Mouse (Mus musculus) limb, embryonic 12.5 days (tissue): ENCODE results near the gene Lrrc41. TPM values are rescaled to one million over a fixed set of nuclear protein-coding genes. Genes with fewer than 3 reads are reported as not detected.

Experiments used
- ATAC-seq: fragments of 200-750 bp; cut with Nextera tagmentation; 2 replicates; pipeline ENCODE4 v1.8.0; 2017; ENCODE audit warnings: low read depth, moderate TSS enrichment; ENCODE audit not compliant: insufficient number of reproducible peaks, insufficient read depth, low FRiP score, low TSS enrichment
- H3K27ac ChIP-seq: fragments of 300-500 bp; sonication (generic); 2 replicates; pipeline ENCODE4 v1.5.1; 2016; ENCODE audit warnings: mild to moderate bottlenecking, moderate library complexity
- H3K27me3 ChIP-seq: fragments of 300-500 bp; sonication (generic); 2 replicates; pipeline ENCODE4 v1.6.1; 2016; ENCODE audit warnings: mild to moderate bottlenecking, moderate library complexity
- H3K36me3 ChIP-seq: fragments of 300-500 bp; sonication (generic); 2 replicates; pipeline ENCODE4 v1.6.1; 2016; ENCODE audit warnings: mild to moderate bottlenecking, moderate library complexity
- H3K4me1 ChIP-seq: fragments of 300-500 bp; sonication (generic); replicated peaks from 2 replicates; pipeline ENCODE4 v1.6.1; 2016
- H3K4me2 ChIP-seq: fragments of 300-500 bp; sonication (generic); 2 replicates; pipeline ENCODE4 v1.6.1; 2016; ENCODE audit warnings: mild to moderate bottlenecking, moderate library complexity
- H3K4me3 ChIP-seq: fragments of 300-500 bp; sonication (generic); replicated peaks from 2 replicates; pipeline ENCODE4 v1.5.1; 2016; ENCODE audit warnings: mild to moderate bottlenecking
- H3K9ac ChIP-seq: fragments of 300-500 bp; sonication (generic); replicated peaks from 2 replicates; pipeline ENCODE4 v1.6.1; 2016; ENCODE audit warnings: mild to moderate bottlenecking, moderate library complexity
- H3K9me3 ChIP-seq: fragments of 300-500 bp; sonication (generic); 2 replicates; pipeline ENCODE4 v1.6.1; 2016; ENCODE audit warnings: mild to moderate bottlenecking, moderate library complexity
- WGBS: fragments of 180-500 bp; shearing (Covaris S2); methylation state at CpG from one replicate; pipeline ENCODE4 v1.1.7; 2016; 5-methylcytosine and 5-hydroxymethylcytosine counted together
- polyA plus RNA-seq: library from polyadenylated mRNA; unstranded; fragments of >200 nt; fragmentation: Nextera tagmentation; extraction: Ambion mirVana; gene quantifications from 2 replicates; pipeline ENCODE4 v1.2.1, GENCODE M21; 2016

Gene Lrrc41
- polyA plus RNA-seq, 1 experiment from 2014 or later, result 78.9 TPM

DNA sequence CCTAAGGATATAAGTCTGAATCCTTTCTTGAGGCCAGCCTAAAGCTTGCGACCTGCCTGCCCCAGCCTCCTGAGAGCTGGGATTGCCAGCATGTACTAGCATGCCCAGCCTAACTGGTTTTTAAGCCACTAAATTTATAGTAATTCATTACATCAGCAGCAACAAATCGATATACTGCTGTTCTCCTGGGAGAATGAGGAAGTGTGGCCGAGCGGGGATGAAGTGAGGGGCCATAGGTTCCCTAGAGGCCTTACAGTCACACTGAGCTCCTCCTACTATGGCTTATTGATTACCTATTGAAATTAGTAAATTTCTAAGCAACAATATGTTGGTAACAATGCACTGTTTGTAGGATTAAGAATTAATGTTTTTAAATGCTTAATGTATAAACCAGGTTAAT is 58.1 kb downstream of the Lrrc41 start:
- no peak overlapping the region for H3K4me3 ChIP-seq
- no peaks in the 10 kb centered on the region for H3K36me3 ChIP-seq
- no peaks in the 10 kb centered on the region for H3K27me3 ChIP-seq
- no peak for ATAC-seq
- H3K9ac ChIP-seq, result no peak overlapping the region
- H3K27ac ChIP-seq, result no peak overlapping the region
- no peak overlapping the region for H3K4me2 ChIP-seq
- H3K4me1 ChIP-seq, result no peaks in the 10 kb centered on the region
- H3K9me3 ChIP-seq, result no peaks in the 10 kb centered on the region
- 90% methylated on average over 4 of the region's 4 CpGs for WGBS

- Histone ChIP-seq H3K27me3 (no peaks in the 10 kb centered on the region), H3K27ac (no peak overlapping the region), H3K9me3 (no peaks in the 10 kb centered on the region), H3K9ac (no peak overlapping the region), H3K4me3 (no peak overlapping the region), H3K36me3 (no peaks in the 10 kb centered on the region), H3K4me1 (no peaks in the 10 kb centered on the region), H3K4me2 (no peak overlapping the region)
- WGBS, result 25% methylated on average over 2 of the region's 2 CpGs
- no peak for ATAC-seq
Observed at GRCm38 (mm10) chr4:116134990-116135389, 59.9 kb downstream of the Lrrc41 start.

DNA sequence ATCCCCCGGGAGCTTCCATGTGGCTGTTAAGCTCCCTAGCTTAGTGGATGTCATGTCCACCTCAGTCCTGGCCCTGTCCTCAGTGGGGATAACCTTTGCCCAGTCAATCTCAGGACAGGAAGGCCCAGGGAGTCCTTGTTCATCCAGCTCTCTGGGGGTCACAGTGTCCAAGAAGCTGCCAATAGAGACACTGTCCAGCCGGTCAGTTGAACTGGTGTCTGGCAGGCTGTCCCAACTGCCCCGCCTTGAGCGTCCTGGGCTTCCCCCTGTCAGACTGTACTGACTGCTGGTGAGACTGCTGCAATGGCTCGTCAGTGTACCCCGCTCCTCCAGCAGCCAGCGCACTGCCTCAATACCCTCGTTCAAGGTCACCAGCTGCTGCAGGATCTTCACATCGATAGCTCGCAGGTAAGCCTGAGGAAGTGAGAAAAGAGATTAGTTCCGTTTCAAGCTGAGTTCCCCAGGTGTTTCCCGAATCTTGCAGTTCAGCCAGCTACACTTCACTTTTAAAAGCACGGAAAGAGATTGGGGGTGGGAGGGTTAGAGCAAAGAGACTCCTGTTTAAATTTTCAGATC is 62.4 kb downstream of the Lrrc41 start:
- Histone ChIP-seq H3K27me3 (peaks cover 5% of the 10 kb centered on the region; the same call in 1 of the 2 replicates), H3K27ac (no peak overlapping the region), H3K36me3 (no peaks in the 10 kb centered on the region), H3K4me1 (no peaks in the 10 kb centered on the region), H3K9me3 (no peaks in the 10 kb centered on the region), H3K9ac (no peak overlapping the region), H3K4me2 (no peak overlapping the region), H3K4me3 (no peak overlapping the region)
- WGBS, result 46% methylated on average over 13 of the region's 13 CpGs
- no peak for ATAC-seq

GRCm38 (mm10) chr4:116140801-116141574 is 65.9 kb downstream of the Lrrc41 start:
- ATAC-seq, result no peak
- Histone ChIP-seq H3K27me3 (peaks cover 21% of the 10 kb centered on the region), H3K4me2 (no peak overlapping the region), H3K4me1 (peaks cover 8% of the 10 kb centered on the region), H3K36me3 (no peaks in the 10 kb centered on the region), H3K9ac (no peak overlapping the region), H3K9me3 (no peaks in the 10 kb centered on the region), H3K27ac (no peak overlapping the region), H3K4me3 (no peak overlapping the region)
- WGBS, result 84% methylated on average over 7 of the region's 7 CpGs

DNA sequence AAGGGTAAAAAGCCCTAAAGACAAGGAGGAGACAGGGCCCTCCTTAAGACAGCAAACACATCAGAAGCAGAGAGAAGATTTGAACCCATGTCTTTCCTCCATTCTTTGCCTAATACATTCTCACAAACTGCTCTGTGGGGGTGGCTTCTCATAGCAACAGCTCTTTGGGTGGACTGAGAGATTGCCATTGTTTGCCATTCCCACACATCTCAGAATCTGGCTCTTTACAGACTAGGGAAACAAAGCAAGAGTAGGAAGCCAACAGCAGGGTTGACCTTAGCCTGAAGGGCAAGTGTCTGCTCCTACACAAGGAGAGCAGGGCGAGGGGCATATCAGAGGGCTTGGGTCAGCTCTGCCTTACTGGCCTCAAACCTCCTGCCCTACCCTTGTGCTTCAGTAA is 66.7 kb downstream of the Lrrc41 start:
- peaks cover 21% of the 10 kb centered on the region for H3K27me3 ChIP-seq
- H3K4me1 ChIP-seq, result peaks cover 8% of the 10 kb centered on the region
- H3K4me3 ChIP-seq, result no peak overlapping the region
- WGBS, result 83% methylated on average over 1 of the region's 1 CpGs
- H3K9me3 ChIP-seq, result no peaks in the 10 kb centered on the region
- no peak overlapping the region for H3K9ac ChIP-seq
- no peak overlapping the region for H3K27ac ChIP-seq
- no peak overlapping the region for H3K4me2 ChIP-seq
- ATAC-seq, result no peak
- H3K36me3 ChIP-seq, result no peaks in the 10 kb centered on the region

GRCm38 (mm10) chr4:116142269-116142668 is 67.2 kb downstream of the Lrrc41 start:
- H3K4me1 ChIP-seq, result peaks cover 8% of the 10 kb centered on the region
- no peak overlapping the region for H3K4me2 ChIP-seq
- peaks cover 21% of the 10 kb centered on the region for H3K27me3 ChIP-seq
- H3K27ac ChIP-seq, result no peak overlapping the region
- no peaks in the 10 kb centered on the region for H3K36me3 ChIP-seq
- 80% methylated on average over 7 of the region's 7 CpGs for WGBS
- no peak for ATAC-seq
- H3K9ac ChIP-seq, result no peak overlapping the region
- no peaks in the 10 kb centered on the region for H3K9me3 ChIP-seq
- H3K4me3 ChIP-seq, result no peak overlapping the region

DNA sequence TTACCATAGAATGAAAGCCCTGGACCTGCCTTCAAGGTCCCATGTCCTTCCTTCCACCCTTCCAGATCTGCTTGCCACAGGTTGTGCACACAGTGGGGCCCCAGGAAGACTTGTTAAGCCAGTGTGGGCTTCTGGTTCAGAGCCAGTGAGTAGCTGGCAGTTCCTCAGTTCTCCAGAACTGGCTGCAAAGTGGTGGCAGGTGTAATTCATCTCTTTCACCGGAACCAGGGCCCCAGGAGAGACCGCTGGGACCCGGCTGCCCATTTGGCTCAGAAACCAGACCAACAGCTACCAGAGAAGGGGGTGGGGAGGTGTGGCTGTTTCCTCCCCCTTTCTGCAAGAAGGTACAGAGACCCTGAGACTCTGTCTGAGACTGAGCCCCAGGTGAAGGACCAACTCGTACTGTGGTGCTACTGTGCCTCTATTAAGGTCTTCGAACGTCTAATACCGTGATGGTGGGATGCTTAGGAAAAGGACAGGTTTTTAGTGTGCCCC is 68.3 kb downstream of the Lrrc41 start:
- peak overlapping the region; percentile 77 for H3K4me3 ChIP-seq
- no peak for ATAC-seq
- no peaks in the 10 kb centered on the region for H3K36me3 ChIP-seq
- peak overlapping the region; percentile 95 for H3K4me2 ChIP-seq
- peaks cover 21% of the 10 kb centered on the region for H3K27me3 ChIP-seq
- no peaks in the 10 kb centered on the region for H3K9me3 ChIP-seq
- 4% methylated on average over 7 of the region's 7 CpGs for WGBS
- H3K27ac ChIP-seq, result no peak overlapping the region
- 0 out of 2 replicates have a peak overlapping the region, but pooled peaks have one; percentile 34 for H3K9ac ChIP-seq
- peaks cover 8% of the 10 kb centered on the region for H3K4me1 ChIP-seq

DNA sequence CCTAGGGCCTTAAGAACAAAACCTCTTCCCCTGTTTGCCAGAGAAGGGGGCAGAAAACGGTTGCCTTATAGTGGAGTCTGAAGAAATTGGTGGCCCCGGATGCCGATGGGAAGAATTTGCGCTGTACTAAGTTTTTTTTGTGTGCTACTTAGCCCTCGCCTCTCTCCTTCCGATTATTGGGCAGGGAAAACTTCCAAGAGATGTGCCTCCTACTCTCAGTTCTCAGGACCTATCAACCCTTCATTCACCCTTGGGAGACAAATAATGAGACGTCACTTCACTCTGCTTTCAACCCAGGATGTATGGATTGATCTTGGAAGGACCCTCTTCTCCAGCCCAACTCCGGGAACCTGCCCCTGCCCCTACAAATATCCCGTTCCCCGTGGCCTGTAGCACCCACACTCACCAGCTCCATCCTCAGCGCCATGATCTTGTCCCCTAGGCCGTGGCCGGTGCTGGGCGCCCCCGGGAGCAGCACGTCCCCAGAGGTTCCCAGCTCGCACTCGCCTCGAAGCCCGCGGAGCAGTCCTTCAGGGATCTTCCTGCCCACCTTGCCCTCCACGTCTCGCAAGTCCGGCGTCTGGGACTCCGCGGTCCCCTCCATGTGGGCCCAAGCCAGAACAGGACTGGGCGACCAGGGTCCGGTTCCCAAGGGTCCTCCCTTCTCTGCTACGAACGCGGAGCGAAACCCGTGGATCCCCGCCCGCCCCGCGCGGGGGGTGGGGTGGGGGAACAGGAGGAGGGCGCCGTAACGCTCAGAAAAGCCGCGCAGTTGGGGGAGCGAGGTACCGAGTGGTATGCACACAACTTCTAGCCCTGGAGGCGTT is 69.0 kb downstream of the Lrrc41 start:
- Histone ChIP-seq H3K27ac (no peak overlapping the region), H3K27me3 (peaks cover 21% of the 10 kb centered on the region), H3K9ac (peak overlapping the region; percentile 69), H3K4me1 (peaks cover 8% of the 10 kb centered on the region), H3K4me3 (peak overlapping the region; percentile 77), H3K36me3 (no peaks in the 10 kb centered on the region), H3K9me3 (no peaks in the 10 kb centered on the region), H3K4me2 (peak overlapping the region; percentile 95)
- WGBS, result under 1% methylated on average over 41 of the region's 47 CpGs
- peak; percentile 67 for ATAC-seq

Other genes starting within 250 kb of the Lrrc41 start
- gene Mob3c, start 247.2 kb upstream of the Lrrc41 start, polyA plus RNA-seq, result 8.4 and 8.8 TPM in 2 replicates
- 33.6 and 38.0 TPM in 2 replicates for gene Mknk1, start 236.1 kb upstream of the Lrrc41 start, polyA plus RNA-seq
- not detected in 2 replicates for gene Kncn, start 190.9 kb upstream of the Lrrc41 start, polyA plus RNA-seq
- gene 6430628N08Rik, start 184.6 kb upstream of the Lrrc41 start, polyA plus RNA-seq, result 0.13 and 0.38 TPM in 2 replicates
- gene Dmbx1, start 135.3 kb upstream of the Lrrc41 start, polyA plus RNA-seq, result 0.08 and 0.13 TPM in 2 replicates
- gene Faah, start 57.3 kb upstream of the Lrrc41 start, polyA plus RNA-seq, result 0.81 and 1.1 TPM in 2 replicates
- 18.4 and 21.1 TPM in 2 replicates for gene Nsun4, start 21.4 kb upstream of the Lrrc41 start, polyA plus RNA-seq
- gene Uqcrh, start 198 bp upstream of the Lrrc41 start, polyA plus RNA-seq, result 436 and 452 TPM in 2 replicates
- gene Rad54l, start 48.4 kb downstream of the Lrrc41 start, polyA plus RNA-seq, result 53.9 and 59.2 TPM in 2 replicates
- 73.8 and 74.8 TPM in 2 replicates for gene Pomgnt1, start 48.6 kb downstream of the Lrrc41 start, polyA plus RNA-seq
- gene Lurap1, start 76.1 kb downstream of the Lrrc41 start, polyA plus RNA-seq, result 2.6 and 2.8 TPM in 2 replicates
- 0.10 and 0.16 TPM in 2 replicates for gene Tspan1, start 92.3 kb downstream of the Lrrc41 start, polyA plus RNA-seq
- not detected in 2 replicates for gene 1700042G07Rik, start 98.1 kb downstream of the Lrrc41 start, polyA plus RNA-seq
- gene Gm49337, start 98.1 kb downstream of the Lrrc41 start, polyA plus RNA-seq, result not detected in 2 replicates
- gene Pik3r3, start 146.3 kb downstream of the Lrrc41 start, polyA plus RNA-seq, result 45.2 and 50.7 TPM in 2 replicates